Mouse (Mus musculus) large intestine, adult 2 months (tissue): ENCODE results near the gene Gdf5. TPM values are rescaled to one million over a fixed set of nuclear protein-coding genes. Genes with fewer than 3 reads are reported as not detected.

Experiments
- DNase-seq: peaks from one replicate; pipeline ENCODE4 v3.0.0-alpha.2; 2012; ENCODE audit warnings: low read depth, low spot score
- WGBS: fragments of 180-500 bp; shearing (Covaris S2); methylation state at CpG from one replicate; pipeline ENCODE4 v1.1.7; 2018; 5-methylcytosine and 5-hydroxymethylcytosine counted together
- polyA plus RNA-seq: library from polyadenylated mRNA; depleted of rRNA; stranded (reverse); fragments of >200 nt; gene quantifications from 2 replicates; pipeline ENCODE4 v1.2.3, GENCODE M21; 2012; rRNA removed

Gdf5 gene
- polyA plus RNA-seq: 0.10 and 0.15 TPM in 2 replicates

DNA sequence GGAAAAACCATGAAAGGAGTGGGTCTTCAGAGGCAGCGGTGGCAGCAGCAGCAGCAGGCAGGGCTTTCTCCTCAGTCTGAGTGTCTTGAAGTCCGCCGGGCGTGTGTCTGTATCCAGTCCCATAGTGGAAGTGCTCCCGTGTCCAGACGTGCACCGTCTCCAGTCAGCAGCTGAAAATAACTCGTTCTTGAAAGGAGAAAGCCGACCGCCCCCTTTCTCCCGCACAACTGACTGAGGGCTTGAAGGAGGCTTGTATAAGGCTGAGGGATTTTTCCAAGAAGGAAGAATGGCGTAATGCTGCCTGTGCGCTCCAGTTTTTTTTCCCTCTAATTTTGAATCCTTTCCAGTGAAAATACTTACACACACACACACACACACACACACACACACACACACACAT lies at the start of gene Gdf5:
TSS of gene Gdf5 (minus strand) at position 244 of the 400 bp plus-strand sequence.
- WGBS: 68% methylated on average over 13 of the region's 13 CpGs
- DNase-seq: no peak

DNA sequence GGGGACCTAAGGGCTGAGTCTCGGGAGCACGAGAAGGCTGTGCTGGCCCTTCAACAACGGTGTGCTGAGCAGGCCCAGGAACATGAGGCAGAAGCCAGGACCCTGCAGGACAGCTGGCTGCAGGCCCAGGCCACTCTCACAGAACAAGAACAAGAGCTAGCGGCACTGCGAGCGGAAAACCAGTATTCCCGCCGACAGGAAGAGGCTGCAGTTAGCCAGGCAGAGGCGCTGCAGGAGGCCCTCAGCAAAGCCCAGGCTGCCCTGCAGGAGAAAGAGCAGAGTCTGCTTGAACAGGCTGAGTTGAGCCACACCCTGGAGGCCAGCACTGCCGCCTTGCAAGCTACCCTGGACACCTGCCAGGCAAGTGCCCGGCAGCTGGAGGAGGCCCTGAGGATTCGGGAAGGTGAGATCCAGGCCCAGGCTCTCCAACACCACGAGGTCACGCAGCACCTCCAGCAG lies 46.7 kb upstream of the Gdf5 start:
- WGBS: 37% methylated on average over 14 of the region's 14 CpGs
- DNase-seq: peak; percentile 37

DNA sequence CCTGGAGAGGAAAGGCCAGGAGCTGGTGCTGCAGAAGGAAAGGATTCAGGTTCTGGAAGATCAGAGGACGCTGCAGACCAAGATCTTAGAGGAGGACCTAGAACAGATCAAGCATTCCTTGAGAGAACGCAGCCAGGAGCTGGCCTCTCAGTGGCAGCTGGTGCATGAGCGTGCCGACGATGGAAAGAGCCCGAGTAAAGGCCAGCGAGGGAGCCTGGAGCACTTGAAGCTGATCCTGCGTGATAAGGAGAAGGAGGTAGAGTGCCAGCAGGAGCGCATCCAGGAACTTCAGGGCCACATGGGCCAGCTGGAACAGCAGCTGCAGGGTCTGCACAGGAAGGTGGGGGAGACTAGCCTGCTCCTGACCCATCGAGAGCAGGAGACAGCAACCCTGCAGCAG lies 46.0 kb upstream of the Gdf5 start:
- WGBS: 93% methylated on average over 10 of the region's 10 CpGs
- DNase-seq: no peak

DNA sequence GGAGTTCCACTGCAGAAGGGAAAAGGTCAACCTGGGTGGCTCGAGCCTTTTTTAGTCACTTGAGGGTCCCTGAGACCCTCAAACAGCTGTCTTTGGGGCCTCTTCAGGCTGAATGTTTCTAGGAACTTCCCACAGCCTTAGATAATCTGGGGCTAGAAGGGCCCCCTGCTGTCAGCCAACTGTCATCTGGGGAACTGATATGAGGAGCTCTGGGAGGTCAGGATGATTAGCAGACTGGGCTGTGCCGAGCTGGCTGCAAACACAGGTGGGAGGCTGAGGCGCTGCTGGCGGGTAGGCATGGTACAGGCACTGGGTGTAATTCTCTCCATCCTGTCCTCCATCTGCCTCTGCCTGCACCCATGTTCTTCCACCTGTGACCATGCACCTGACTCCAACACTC lies 43.9 kb upstream of the Gdf5 start:
- no peak for DNase-seq
- WGBS: 82% methylated on average over 4 of the region's 4 CpGs

DNA sequence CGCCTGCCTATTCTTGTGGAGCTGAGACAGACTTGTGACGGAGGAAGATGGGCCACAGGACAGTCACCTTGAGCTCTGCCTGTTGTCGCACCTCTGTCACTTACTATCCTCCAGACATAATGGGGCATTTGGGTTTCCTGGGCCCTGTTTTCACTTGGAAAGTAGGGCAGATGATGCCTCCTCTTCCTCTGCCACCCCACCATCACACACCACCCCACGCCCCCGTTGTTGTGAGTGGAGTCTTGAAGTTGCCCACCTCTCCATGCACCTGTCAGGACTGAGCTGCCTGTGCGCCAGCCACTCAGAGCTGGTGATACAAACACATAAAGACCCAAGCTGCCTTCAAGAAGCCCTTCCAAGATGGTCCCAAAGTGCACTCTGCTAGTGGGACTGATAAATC lies 42.0 kb upstream of the Gdf5 start:
- 97% methylated on average over 6 of the region's 6 CpGs for WGBS
- no peak for DNase-seq

DNA sequence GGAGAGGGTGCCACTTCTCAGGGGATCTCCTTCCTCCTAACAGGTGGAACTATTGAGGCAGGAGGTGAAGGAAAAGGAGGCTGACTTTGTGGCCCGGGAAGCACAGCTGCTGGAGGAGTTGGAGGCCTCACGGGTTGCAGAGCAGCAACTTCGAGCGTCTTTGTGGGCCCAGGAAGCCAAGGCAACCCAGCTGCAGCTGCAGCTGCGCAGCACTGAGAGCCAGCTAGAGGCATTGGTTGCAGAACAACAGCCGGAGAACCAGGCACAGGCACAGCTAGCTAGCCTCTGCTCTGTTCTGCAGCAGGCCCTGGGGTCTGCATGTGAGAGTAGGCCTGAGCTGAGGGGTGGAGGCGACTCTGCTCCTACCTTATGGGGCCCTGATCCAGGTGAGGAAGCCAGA lies 40.6 kb upstream of the Gdf5 start:
- 89% methylated on average over 7 of the region's 7 CpGs for WGBS
- no peak for DNase-seq

DNA sequence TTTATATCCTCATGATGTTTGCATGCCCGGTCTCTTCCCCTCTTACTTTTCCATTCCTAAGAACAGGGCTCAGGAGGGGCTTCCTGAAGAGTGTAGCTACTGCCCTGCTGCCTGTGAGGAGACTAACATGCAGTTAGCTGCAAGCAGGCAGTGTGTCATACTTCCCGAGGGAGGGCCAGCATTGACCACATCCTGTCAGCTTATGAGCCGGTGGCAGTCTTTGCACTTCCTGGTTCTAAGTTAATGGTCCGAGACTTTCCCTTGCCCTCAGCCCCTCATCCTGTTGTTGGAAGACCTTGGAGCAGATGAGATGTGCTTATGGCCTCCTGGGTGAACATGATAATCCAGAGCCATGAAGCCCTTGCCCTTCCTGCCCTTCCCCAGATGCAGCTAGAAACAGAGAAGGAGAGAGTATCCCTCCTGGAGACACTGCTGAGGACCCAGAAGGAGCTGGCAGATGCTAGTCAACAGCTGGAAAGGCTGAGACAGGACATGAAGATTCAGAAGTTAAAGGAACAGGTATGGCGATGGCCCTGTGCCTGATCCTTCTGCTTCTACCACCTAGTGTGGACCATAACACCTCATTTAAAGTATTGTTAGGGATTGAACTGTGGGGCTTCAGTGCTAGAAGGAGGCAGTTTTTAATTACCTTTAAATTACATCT lies 34.3 kb upstream of the Gdf5 start:
- DNase-seq: no peak
- WGBS: 72% methylated on average over 5 of the region's 5 CpGs

DNA sequence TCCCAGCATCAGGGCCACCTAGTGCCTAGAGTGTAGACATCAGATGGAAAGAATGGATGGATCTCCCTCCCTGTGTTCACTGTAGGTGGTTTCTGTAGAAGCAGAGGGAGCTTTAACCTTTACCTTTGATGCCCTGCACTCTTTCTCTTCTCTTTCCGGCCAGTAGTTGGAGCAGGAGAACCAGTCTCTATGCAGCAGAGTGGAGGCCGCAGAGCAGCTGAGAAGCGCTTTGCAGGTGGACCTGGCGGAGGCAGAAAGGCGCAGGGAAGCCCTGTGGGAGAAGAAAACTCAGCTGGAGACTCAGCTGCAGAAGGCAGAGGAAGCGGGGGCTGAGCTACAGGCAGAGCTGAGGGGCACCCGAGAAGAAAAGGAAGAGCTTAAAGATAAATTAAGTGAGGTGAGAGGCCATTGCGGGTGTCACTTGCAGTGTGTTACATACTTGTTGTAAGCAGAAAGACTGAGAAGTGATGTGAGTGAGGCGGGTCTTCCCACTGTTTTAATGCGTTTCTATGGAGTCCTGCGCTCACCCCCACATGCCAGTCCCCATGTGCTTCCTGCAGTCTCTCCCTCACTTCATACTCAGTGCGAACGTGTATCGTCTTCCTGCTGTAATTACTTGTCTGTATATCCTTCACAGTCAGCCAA lies 29.0 kb upstream of the Gdf5 start:
- no peak for DNase-seq
- WGBS: 85% methylated on average over 14 of the region's 14 CpGs

DNA sequence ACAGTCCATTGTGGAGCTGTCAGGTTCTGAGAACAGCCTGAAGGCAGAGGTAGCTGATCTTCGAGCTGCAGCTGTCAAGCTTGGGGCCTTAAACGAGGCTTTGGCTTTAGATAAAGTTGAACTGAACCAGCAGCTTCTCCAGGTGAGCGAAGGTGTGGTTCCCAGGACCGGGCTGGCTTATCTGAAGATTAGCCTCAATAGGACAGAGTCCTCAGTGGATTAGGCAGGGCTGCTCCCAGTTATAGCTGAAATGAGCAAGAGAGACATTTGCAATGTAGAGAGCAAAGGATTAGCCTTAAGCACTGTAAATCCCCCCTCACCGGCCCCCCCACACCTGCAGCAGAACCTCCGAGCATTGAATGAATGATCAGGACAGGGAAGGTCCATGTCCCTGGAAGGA lies 28.2 kb upstream of the Gdf5 start:
- WGBS: 74% methylated on average over 6 of the region's 6 CpGs

DNA sequence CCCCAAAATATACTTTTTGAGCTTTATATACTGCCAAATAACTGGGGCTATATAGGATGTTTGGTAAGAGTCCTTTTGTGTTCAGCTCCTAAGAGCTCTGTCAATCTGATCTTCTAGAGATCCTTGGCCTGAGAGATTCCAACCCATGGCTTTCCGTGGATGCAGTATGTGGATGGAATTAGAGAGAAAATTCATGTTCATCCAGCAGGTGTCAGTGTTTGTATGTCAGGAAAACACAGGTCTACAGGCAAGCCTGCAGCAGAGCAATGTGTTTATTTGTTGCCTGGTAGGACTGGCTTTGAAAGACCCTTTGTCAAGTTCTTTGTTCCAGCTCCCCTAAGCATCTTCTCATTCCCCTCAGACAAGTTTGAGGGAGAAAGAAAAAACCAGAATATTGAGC lies 17.8 kb upstream of the Gdf5 start:
- DNase-seq: no peak
- 47% methylated on average over 1 of the region's 1 CpGs for WGBS

More for the DNA sequence above, 28.2 kb upstream of the Gdf5 start:
- no peak for DNase-seq

DNA sequence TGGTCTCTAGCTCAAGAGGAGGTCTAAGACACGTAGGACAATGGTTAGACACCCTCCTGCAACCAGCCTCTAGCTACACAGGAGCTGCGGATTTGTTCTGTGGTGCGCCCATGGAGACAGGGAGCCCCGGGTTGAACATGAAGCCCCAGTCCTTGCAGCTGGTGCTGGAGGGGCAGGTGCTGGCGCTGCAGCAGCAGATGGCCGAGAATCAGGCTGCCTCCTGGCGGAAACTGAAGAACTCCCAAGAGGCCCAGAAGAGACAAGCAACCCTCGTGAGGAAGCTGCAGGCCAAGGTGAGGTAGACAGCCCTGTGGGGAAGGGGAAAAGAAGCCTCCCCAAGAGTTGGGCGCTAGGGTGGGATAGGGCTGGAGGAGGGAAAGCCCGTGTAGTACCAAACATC lies 16.7 kb upstream of the Gdf5 start:
- 89% methylated on average over 10 of the region's 10 CpGs for WGBS
- no peak for DNase-seq

DNA sequence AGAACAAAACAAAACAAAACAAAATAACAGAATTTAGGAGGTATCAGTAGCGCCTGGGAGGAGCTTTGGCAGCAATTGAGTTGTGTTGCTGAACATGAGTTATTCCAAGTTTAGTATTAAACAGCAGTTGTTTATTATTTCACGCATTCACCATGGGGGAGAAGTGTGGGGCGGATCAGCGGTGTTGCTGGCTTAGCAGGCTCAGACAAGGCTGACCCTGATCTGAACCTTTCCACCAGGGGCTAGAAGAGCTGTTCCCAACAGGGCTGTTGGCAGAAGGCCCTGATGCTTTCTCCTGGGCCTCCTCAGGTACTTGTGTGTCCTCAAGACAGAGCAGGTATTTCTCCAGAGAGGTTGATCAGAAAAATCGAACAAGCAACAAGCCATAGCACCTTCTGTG lies 14.8 kb upstream of the Gdf5 start:
- 81% methylated on average over 5 of the region's 5 CpGs for whole genome bisulfite sequencing
- no peak for DNase-seq

DNA sequence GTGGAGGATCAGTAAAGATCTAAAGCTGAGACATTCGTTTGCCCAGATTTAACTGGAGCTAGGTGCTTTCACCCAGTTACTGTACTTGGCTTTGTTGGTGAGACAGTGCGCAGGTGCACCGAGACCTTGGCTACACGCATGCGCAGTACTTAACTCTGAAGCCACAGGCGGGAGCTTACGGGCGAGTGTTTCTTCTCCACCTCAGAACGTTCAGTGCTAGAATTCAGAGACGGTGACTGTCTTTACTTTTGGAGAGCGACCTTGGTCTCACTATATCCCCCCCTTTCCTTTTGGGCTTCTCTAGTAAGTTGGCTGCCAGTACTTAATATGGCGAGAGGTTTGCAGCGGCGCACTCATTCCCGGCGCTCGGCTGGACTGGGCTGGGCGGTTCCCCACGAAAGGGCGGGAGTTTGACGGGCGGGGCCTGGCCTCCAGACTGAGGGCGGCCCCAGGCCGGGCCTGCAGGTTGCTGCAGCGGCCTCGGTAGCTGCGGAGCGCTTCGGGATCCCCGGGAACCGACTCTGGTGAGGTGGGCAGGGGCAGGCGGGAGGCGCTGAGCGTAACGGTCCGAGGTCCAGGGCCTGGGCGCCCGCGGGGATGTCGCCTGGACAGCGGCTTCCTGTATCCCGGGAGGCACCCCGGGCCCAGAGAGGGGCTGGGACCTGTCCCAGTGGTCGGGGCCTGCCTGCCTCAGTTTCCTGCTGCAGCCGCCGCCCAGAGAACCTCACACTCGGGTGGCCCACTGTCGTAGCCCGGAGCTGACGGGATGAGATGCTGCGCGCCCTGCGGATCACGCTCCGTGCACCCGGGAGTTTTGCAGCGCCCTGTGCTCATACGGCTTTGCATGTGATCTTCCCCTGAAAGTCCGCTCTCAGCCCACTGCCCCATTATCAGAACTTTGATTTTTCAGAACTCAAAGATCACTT lies 11.2 kb upstream of the Gdf5 start, which contains the start of gene Cep250:
TSS of gene Cep250 (plus strand) at position 325 of the 926 bp plus-strand sequence.
- WGBS: under 1% methylated on average over 59 of the region's 59 CpGs
- DNase-seq: peak; percentile 70

DNA sequence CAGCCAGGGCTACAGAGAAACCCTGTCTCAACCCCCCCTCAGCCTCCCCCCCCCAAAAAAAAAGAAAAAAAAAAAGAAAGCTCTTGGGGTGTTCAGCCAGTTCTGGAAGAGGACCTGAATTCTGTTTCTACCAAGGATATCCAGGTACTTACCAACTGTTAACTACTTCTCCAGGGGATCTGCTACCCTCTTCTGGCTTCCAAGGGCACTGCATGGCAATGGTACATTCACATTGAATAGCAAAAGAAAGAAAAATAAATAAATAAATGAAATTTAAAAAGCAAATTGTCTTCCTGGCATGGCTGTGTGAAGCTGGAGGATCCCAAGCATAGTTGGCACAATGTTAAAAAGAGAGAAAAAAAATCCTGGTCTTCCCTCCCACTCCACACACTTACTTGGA lies 6.8 kb upstream of the Gdf5 start:
- DNase-seq: no peak

DNA sequence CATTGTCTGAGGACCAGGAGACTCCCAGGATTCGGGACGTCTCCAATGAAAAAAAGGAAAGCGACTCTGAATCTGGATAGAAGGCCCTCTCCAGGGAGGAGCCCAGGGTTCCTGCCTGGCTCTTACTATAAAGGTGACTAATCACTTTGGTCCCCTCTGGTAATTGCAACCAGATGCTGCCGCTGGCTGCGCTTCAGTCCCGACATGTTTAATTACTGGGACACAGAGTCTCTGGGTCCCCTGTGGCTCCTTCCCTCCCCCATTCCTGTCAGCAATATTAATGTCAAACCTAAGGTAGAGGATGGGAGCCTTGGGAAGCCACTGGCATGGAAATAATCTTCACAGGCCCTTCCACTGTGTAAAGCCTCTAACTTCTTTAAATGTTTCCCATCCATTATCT lies 4.2 kb upstream of the Gdf5 start:
- WGBS: 67% methylated on average over 6 of the region's 6 CpGs
- no peak for DNase-seq

DNA sequence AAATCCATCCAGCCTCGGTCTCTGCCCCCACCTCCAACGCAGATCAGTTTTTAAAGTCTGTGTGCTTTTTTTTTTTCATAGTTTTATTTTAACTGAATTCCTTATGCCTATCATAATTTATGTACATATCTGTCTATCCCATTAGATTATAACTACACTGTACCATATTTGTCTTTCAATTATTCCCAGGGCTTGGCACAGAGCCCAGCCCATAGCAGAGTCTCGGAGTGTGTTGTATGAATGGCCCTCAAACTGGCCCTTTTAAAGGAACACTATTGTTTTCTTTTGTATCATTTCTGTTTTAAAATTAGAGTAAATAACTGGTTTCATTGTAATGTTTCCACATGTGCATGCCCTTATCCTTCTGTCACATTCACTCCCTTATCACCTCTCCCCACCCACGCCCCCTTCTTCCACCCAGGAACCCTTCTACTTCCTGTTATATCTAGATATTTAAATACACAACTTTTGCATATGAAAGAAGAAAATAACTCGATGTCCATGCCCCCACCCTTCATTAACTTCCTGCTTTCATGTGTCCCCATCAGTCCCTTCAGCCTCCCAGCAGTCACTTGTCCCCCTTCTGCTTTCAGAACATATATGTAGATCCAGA lies 2.3 kb upstream of the Gdf5 start:
- DNase-seq: no peak
- 21% methylated on average over 5 of the region's 5 CpGs for WGBS

DNA sequence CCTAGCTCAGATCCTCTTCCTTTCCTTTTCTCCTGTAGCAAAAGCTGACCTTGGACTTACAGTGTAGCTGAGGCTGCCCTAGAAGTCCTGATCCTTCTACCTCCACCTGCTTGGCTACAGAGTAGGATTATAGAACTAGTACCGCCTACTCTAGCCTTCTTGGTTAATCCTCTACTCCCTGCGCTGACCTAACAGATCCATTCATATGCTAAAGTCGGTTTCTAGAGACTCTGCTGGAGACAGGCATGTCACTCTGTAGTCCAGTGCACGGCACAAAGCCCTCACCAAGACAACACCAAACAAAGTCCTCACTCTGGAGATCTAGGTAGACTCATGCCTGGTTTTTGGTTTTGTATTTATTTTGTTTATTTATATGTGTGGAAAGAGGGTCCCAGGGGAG lies 1.3 kb upstream of the Gdf5 start:
- no peak for DNase-seq
- 53% methylated on average over 4 of the region's 4 CpGs for WGBS

DNA sequence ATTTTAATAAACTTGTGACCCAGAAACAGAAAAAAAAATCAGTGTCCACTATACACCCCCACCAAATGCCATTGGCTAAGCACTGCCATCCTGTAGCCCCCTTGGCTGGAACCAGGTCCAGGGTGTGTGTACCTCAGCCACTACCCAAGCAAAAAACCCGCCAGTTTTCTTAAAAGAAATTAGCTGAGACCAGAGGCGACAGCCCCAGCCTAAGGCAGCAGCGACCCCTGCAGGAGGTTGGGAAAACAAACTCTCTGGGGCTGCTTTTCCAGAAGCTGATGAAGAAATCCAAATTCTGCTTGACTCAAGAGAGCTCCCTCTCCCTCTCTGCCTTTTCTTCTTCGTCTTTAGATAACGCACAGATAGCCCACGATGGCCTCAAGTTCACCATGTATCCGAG lies 902 bp upstream of the Gdf5 start:
- 4% methylated on average over 7 of the region's 7 CpGs for WGBS
- DNase-seq: no peak

DNA sequence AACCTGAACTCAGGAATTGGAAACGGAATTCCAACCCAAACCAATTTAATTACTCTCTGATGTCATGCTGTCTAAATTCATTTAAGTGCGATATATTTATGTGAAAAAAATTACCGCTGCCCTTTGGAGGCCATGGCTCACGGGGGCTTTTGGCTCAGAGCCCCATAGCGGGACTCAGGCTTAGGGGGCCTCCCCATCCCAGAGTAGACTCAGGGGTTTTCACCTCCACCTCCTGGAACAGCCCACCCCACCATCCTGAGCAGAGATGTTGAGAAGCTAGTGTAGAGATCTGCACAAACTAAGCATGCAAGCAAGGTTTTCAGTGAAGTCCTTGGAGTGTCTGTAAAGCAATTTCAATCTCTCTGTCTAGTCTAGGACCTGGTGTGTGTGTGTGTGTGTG lies 413 bp upstream of the Gdf5 start:
- DNase-seq: no peak
- WGBS: 78% methylated on average over 5 of the region's 5 CpGs

DNA sequence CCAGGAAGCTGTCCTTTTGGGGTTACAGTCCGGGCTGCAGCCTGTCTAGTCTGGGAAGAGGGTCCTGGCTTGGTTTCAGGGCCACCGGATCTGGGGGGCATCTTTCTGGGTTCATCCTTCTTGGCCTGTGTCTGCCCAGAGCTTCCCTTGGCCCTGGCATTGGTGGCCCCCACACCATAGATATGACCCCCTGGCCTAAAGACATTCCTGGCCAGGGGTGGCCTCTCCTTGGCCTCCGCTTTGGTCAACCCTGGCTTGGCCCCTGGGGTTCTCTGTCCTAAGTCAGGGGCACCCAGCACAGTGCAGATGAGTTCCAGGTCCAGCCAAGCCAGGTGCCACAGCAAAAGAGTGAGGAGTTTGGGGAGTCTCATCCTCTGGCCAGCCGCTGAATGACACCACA lies 482 bp downstream of the Gdf5 start:
- no peak for DNase-seq
- WGBS: 94% methylated on average over 4 of the region's 4 CpGs
